Mouse (Mus musculus) G1E (cell line): ENCODE measurements around the gene Mctp1. TPM values are rescaled to one million over a fixed set of nuclear protein-coding genes. Genes with fewer than 3 reads are reported as not detected.

Experiments used
- ATAC-seq: 2 replicates; pipeline ENCODE4 v1.8.0; 2016; ENCODE audit warnings: mild to moderate bottlenecking; ENCODE audit not compliant: insufficient number of reproducible peaks, poor library complexity, low FRiP score, severe bottlenecking; ENCODE audit errors: extremely low read depth
- DNase-seq: peaks from one replicate; pipeline ENCODE4 v3.0.0; 2012; ENCODE audit warnings: low spot score
- H3K27me3 ChIP-seq: 2 replicates; pipeline ENCODE4 v1.6.1; 2012; ENCODE audit warnings: mild to moderate bottlenecking, low read length, inconsistent platforms; ENCODE audit not compliant: insufficient read depth
- H3K36me3 ChIP-seq: replicated peaks from 2 replicates; pipeline ENCODE3; 2012; ENCODE audit warnings: mild to moderate bottlenecking, inconsistent platforms
- H3K4me1 ChIP-seq: 2 replicates; pipeline ENCODE4 v1.6.1; 2012; ENCODE audit warnings: low read depth, low read length, inconsistent platforms, mixed read lengths; ENCODE audit not compliant: insufficient read depth
- H3K4me3 ChIP-seq: 2 replicates; pipeline ENCODE4 v1.5.1; 2012; ENCODE audit warnings: low read depth, mild to moderate bottlenecking, inconsistent platforms, low read length, moderate library complexity, mixed read lengths
- H3K9me3 ChIP-seq: replicated peaks from 2 replicates; pipeline ENCODE4 v1.6.1; 2012; ENCODE audit warnings: inconsistent platforms
- CTCF ChIP-seq: IDR thresholded peaks from 2 replicates; pipeline ENCODE4 v1.5.1; 2012; ENCODE audit warnings: low read depth, low read length, inconsistent platforms, mixed read lengths
- GATA1 ChIP-seq: IDR thresholded peaks from 2 replicates; pipeline ENCODE4 v1.6.1; 2012; ENCODE audit warnings: borderline replicate concordance, low read length, inconsistent platforms, mixed read lengths
- GATA2 ChIP-seq: IDR thresholded peaks from 2 replicates; pipeline ENCODE4 v1.6.1; 2012; ENCODE audit warnings: low read depth, low read length, inconsistent platforms, borderline replicate concordance
- POLR2AphosphoS5 ChIP-seq: IDR thresholded peaks from 2 replicates; pipeline ENCODE4 v1.6.1; 2012; ENCODE audit warnings: low read depth, low read length, inconsistent platforms; ENCODE audit not compliant: insufficient replicate concordance
- TAL1 ChIP-seq: conservative IDR thresholded peaks from 2 replicates; pipeline ENCODE4 v1.6.1; 2012; ENCODE audit warnings: low read depth, low read length, inconsistent platforms, mixed read lengths
- polyA plus RNA-seq: library from polyadenylated mRNA; stranded (reverse); fragments of >175 nt; gene quantifications from 2 replicates; pipeline ENCODE4 v1.2.3, GENCODE M21; 2012
- total RNA-seq, 2 experiments: library from RNA; stranded (forward) in 1 of 2; stranded (reverse) in 1 of 2; fragments of 200-1000 nt in 1 of 2; fragments of >200 nt in 1 of 2; fragmentation: Nextera tagmentation in 1 of 2; gene quantifications; 2 replicates each; pipeline ENCODE4 v1.2.3; 2014 to 2017

The Mctp1 gene
- total and polyA plus RNA-seq, 3 experiments = 1.4 to 16.7 (median 15.6) TPM

- Histone ChIP-seq H3K4me1 (no peaks in the 10 kb centered on the region), H3K27me3 (no peaks in the 10 kb centered on the region), H3K36me3 (no peaks in the 10 kb centered on the region), H3K9me3 (no peaks in the 10 kb centered on the region), H3K4me3 (no peak overlapping the region)
- no peak for ATAC-seq
- no peak for TF ChIP-seq CTCF
- no peak for TF ChIP-seq GATA1
- no peak for TF ChIP-seq POLR2AphosphoS5
- TF ChIP-seq GATA2 = no peak
- TF ChIP-seq TAL1 = no peak
- DNase-seq = no peak
Measured at GRCm38 (mm10) chr13:76857024-76857423, 472.7 kb downstream of the Mctp1 start.

- peak; percentile 57; the same call in 1 of the 2 replicates for ATAC-seq
- no peaks in the 10 kb centered on the region for H3K36me3 ChIP-seq
- no peak for TF ChIP-seq CTCF
- no peak for TF ChIP-seq POLR2AphosphoS5
- no peak for TF ChIP-seq TAL1
- no peak for TF ChIP-seq GATA1
- no peak for TF ChIP-seq GATA2
- no peaks in the 10 kb centered on the region for H3K9me3 ChIP-seq
- DNase-seq = no peak
- H3K4me3 ChIP-seq = no peak overlapping the region
- H3K27me3 ChIP-seq = no peaks in the 10 kb centered on the region
- no peaks in the 10 kb centered on the region for H3K4me1 ChIP-seq
Measured at GRCm38 (mm10) chr13:76858078-76858482, 473.7 kb downstream of the Mctp1 start.

- ATAC-seq (no peak), DNase-seq (no peak)
- Histone ChIP-seq H3K27me3 (no peaks in the 10 kb centered on the region), H3K9me3 (no peaks in the 10 kb centered on the region), H3K4me3 (no peak overlapping the region), H3K4me1 (no peaks in the 10 kb centered on the region), H3K36me3 (no peaks in the 10 kb centered on the region)
- TF ChIP-seq GATA2 (no peak), POLR2AphosphoS5 (no peak), GATA1 (no peak), CTCF (no peak), TAL1 (no peak)
Measured at GRCm38 (mm10) chr13:76870291-76870690, 486.0 kb downstream of the Mctp1 start.

- Histone ChIP-seq H3K9me3 (no peaks in the 10 kb centered on the region), H3K36me3 (no peaks in the 10 kb centered on the region), H3K27me3 (no peaks in the 10 kb centered on the region), H3K4me3 (no peak overlapping the region), H3K4me1 (no peaks in the 10 kb centered on the region)
- TF ChIP-seq TAL1 (no peak), CTCF (no peak), POLR2AphosphoS5 (no peak), GATA1 (no peak), GATA2 (no peak)
- DNase-seq (no peak), ATAC-seq (no peak)
Measured at GRCm38 (mm10) chr13:76877887-76878763, 493.8 kb downstream of the Mctp1 start.

- H3K27me3 ChIP-seq = no peaks in the 10 kb centered on the region
- TF ChIP-seq GATA1 (no peak), GATA2 (no peak)
- DNase-seq = no peak
Measured at GRCm38 (mm10) chr13:76879008-76879407, 494.7 kb downstream of the Mctp1 start.

GRCm38 (mm10) chr13:76884517-76885092 is 500.3 kb downstream of the Mctp1 start:
- Histone ChIP-seq H3K4me3 (no peak overlapping the region), H3K36me3 (no peaks in the 10 kb centered on the region), H3K27me3 (no peaks in the 10 kb centered on the region), H3K4me1 (no peaks in the 10 kb centered on the region), H3K9me3 (no peaks in the 10 kb centered on the region)
- DNase-seq = no peak
- no peak for ATAC-seq
- TF ChIP-seq GATA1 (no peak), GATA2 (no peak), TAL1 (no peak), POLR2AphosphoS5 (no peak), CTCF (no peak)

More at GRCm38 (mm10) chr13:76879008-76879407, 494.7 kb downstream of the Mctp1 start:
- H3K4me3 ChIP-seq = no peak overlapping the region
- no peaks in the 10 kb centered on the region for H3K9me3 ChIP-seq
- H3K36me3 ChIP-seq = no peaks in the 10 kb centered on the region
- H3K4me1 ChIP-seq = no peaks in the 10 kb centered on the region
- no peak for ATAC-seq
